Mouse (Mus musculus) heart, adult 2 months (tissue): ENCODE measurements around the gene Sesn3. TPM values are rescaled to one million over a fixed set of nuclear protein-coding genes. Genes with fewer than 3 reads are reported as not detected.
"Not testable (repeated sequence)": the region's sequence is repeated elsewhere in the genome, so short reads cannot be mapped to it uniquely, and the experiment has no call there.

Experiments used
- DNase-seq, 2 experiments: peaks; one replicate each; pipeline ENCODE4 v3.0.0; 2021
- H3K27ac ChIP-seq: fragments of 200-600 bp; 2 replicates; pipeline ENCODE4 v1.8.1; 2022
- H3K27me3 ChIP-seq: fragments of 200-500 bp; 2 replicates; pipeline ENCODE4 v1.6.1; 2012; ENCODE audit warnings: mild to moderate bottlenecking, low read length, inconsistent platforms, mixed read lengths; ENCODE audit not compliant: control insufficient read depth, insufficient read depth
- H3K36me3 ChIP-seq: fragments of 200-500 bp; 2 replicates; pipeline ENCODE4 v1.6.1; 2012; ENCODE audit warnings: low read length, inconsistent platforms; ENCODE audit not compliant: control insufficient read depth, insufficient read depth
- H3K4me1 ChIP-seq: fragments of 200-500 bp; 2 replicates; pipeline ENCODE4 v1.6.1; 2011; ENCODE audit warnings: low read length; ENCODE audit not compliant: control insufficient read depth, insufficient read depth
- H3K4me3 ChIP-seq: fragments of 200-600 bp; 2 replicates; pipeline ENCODE4 v1.8.1; 2022
- H3K79me2 ChIP-seq: fragments of 200-500 bp; replicated peaks from 2 replicates; pipeline ENCODE4 v1.6.1; 2012; ENCODE audit warnings: mild to moderate bottlenecking, inconsistent platforms, low read length, moderate library complexity, mixed read lengths; ENCODE audit not compliant: control insufficient read depth, insufficient read depth
- H3K9ac ChIP-seq: fragments of 200-500 bp; 2 replicates; pipeline ENCODE4 v1.6.1; 2012; ENCODE audit warnings: low read depth, mild to moderate bottlenecking, control low read depth, inconsistent platforms, low read length, mixed read lengths
- CTCF ChIP-seq: fragments of 200-600 bp; IDR thresholded peaks from 2 replicates; pipeline ENCODE4 v1.8.1; 2022; ENCODE audit warnings: antibody characterized with exemption, mild to moderate bottlenecking, moderate library complexity
- EP300 ChIP-seq: fragments of 200-500 bp; IDR thresholded peaks from 2 replicates; pipeline ENCODE4 v1.6.1; 2011; ENCODE audit warnings: low read depth, low read length, control low read depth; ENCODE audit not compliant: insufficient read depth
- POLR2A ChIP-seq: fragments of 200-500 bp; IDR thresholded peaks from 2 replicates; pipeline ENCODE4 v1.6.1; 2011; ENCODE audit warnings: mild to moderate bottlenecking, low read depth, low read length, control low read depth; ENCODE audit not compliant: insufficient read depth
- WGBS: fragments of 180-500 bp; shearing (Covaris S2); methylation state at CpG from one replicate; pipeline ENCODE4 v1.1.7; 2018; 5-methylcytosine and 5-hydroxymethylcytosine counted together
- intact Hi-C: fragments of 180-260 bp; cut with DNase I; formaldehyde crosslinking; loops from one replicate; pipeline ENCODE4 v1.15.1; 2025
- long read RNA-seq: library from polyadenylated mRNA; stranded (forward); transcript quantifications from one replicate; pipeline ENCODE4 v2.0.0, GENCODE M21; 2021
- polyA plus RNA-seq: library from polyadenylated mRNA; depleted of rRNA; stranded (reverse); fragments of >200 nt; gene quantifications from 2 replicates; pipeline ENCODE4 v1.2.3, GENCODE M21; 2012; rRNA removed
- total RNA-seq, 2 experiments: library from RNA; stranded (reverse); gene quantifications; 2 replicates each; pipeline ENCODE4 v1.2.3; 2021

Sesn3 gene
- total RNA-seq: 10 to 100 TPM; 21.0 to 23.9 TPM
- 3.9 and 8.5 TPM in 2 replicates for polyA plus RNA-seq
- long read RNA-seq, full-length matches to known transcripts: 6 of 10 reads
- long read RNA-seq, partial matches to known transcripts: 0 of 10 reads
- long read RNA-seq, other reads (novel, unspliced or antisense): 4 of 10 reads

- TF ChIP-seq EP300: no peak
- TF ChIP-seq CTCF: peak; percentile 61
- TF ChIP-seq POLR2A: peak; percentile 49
- peak within 1 kb of the TSS; percentile 80 for H3K27ac ChIP-seq
- H3K36me3 ChIP-seq: no peaks in the 10 kb centered on the region
- 4% methylated on average over 25 of the region's 25 CpGs for whole genome bisulfite sequencing
- H3K4me1 ChIP-seq: no peaks in the 10 kb centered on the region
- H3K27me3 ChIP-seq: no peaks in the 10 kb centered on the region
- no peaks in the 10 kb centered on the region for H3K79me2 ChIP-seq
- peak within 1 kb of the TSS; percentile 67 for H3K4me3 ChIP-seq
- intact Hi-C loops: loop anchor here (2.0 to 5.0 kb wide), 4 partner anchors 68 to 386 kb away; partner anchors contain the start of genes Cwc15, Endod1 and Kdm4d
- H3K9ac ChIP-seq: peak within 1 kb of the TSS; percentile 27
- peak; percentile 78 to 83 for DNase-seq
Observed at GRCm38 (mm10) chr9:14274986-14275720, at the start of gene Sesn3. Gene Sesn3, plus strand, starts transcription at chr9:14275067.

GRCm38 (mm10) chr9:14227086-14227485, 47.8 kb upstream of the Sesn3 start:
- H3K4me1 ChIP-seq, H3K36me3 ChIP-seq, H3K4me3 ChIP-seq, intact Hi-C loops, H3K79me2 ChIP-seq, H3K27ac ChIP-seq, H3K9ac ChIP-seq, H3K27me3 ChIP-seq, DNase-seq: not testable (repeated sequence)
- 61% methylated on average over 2 of the region's 2 CpGs for WGBS

DNA sequence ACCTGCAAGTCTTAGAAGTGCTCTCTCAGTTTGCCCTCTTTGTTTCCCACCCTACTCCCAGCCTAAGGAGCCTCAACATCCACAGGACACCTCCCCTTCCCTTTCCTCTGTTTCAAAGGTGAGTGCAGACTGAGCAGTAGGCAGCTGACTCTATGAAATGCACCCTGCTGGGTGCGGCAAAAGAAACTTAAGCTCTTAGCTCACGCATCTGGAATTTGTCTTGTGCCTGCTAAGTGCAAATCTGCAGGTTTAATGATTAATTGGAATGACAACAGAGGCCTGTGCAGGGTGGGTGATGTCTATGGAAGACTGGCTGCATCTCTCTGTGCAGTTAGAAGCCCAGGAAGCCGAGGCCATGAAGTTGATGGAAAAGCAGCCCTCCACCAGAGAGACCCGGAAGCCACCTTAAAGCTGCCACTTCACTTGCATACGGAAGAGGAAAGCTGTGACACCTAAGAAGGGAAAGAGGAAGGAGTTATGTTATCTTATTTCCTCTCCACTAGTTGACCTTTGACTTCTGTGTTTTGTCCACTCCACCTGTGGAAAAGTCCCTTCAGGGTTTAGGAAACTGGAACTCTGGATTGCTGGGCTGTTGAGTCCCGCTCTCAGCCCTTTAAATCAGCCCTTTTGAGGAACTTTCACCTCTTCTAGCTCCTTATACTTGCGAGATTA, 41.0 kb upstream of the Sesn3 start:
- H3K4me1 ChIP-seq: no peaks in the 10 kb centered on the region
- H3K4me3 ChIP-seq: no peak overlapping the region
- TF ChIP-seq POLR2A (no peak), CTCF (no peak), EP300 (no peak)
- no peaks in the 10 kb centered on the region for H3K36me3 ChIP-seq
- 50% methylated on average over 7 of the region's 7 CpGs for WGBS
- H3K79me2 ChIP-seq: no peaks in the 10 kb centered on the region
- H3K9ac ChIP-seq: no peak overlapping the region
- no peak for DNase-seq
- H3K27me3 ChIP-seq: no peaks in the 10 kb centered on the region
- intact Hi-C loops: no loop called here
- no peak overlapping the region for H3K27ac ChIP-seq

GRCm38 (mm10) chr9:14235286-14235685, 39.6 kb upstream of the Sesn3 start:
- 92% methylated on average over 2 of the region's 2 CpGs for WGBS
- intact Hi-C loops: no loop called here
- Histone ChIP-seq H3K27me3 (no peaks in the 10 kb centered on the region), H3K4me1 (no peaks in the 10 kb centered on the region), H3K79me2 (no peaks in the 10 kb centered on the region), H3K36me3 (no peaks in the 10 kb centered on the region), H3K9ac (no peak overlapping the region), H3K4me3 (no peak overlapping the region), H3K27ac (no peak overlapping the region)
- DNase-seq: no peak
- TF ChIP-seq CTCF: no peak
- TF ChIP-seq POLR2A: no peak
- TF ChIP-seq EP300: no peak

DNA sequence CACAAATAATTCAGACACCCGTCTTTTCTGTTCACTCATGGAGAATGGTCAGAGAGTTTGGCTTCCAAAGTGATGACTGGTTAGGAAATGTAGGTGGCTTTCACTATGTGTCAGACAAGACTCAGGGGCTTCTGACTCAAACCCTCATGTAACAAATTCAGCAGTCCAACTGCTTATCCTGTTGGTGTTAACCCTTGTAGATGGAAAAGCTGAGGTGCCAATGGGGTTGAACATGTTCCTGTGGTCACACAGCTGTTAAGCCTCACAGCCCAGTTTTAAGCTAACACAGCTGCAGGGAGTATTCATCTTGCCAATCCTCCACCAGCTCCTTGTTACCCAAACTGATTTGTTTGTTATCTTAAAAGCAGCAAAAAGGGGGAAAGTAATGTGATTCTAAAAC, 33.9 kb upstream of the Sesn3 start:
- H3K4me3 ChIP-seq, H3K4me1 ChIP-seq, intact Hi-C loops, H3K27me3 ChIP-seq, H3K9ac ChIP-seq, DNase-seq, H3K27ac ChIP-seq, H3K79me2 ChIP-seq, H3K36me3 ChIP-seq: not testable (repeated sequence)
- 79% methylated on average over 1 of the region's 1 CpGs for WGBS

GRCm38 (mm10) chr9:14242308-14242707, 32.6 kb upstream of the Sesn3 start:
- no peaks in the 10 kb centered on the region for H3K27me3 ChIP-seq
- 88% methylated on average over 2 of the region's 2 CpGs for WGBS
- H3K36me3 ChIP-seq: no peaks in the 10 kb centered on the region
- no peak overlapping the region for H3K9ac ChIP-seq
- intact Hi-C loops: no loop called here
- no peak overlapping the region for H3K4me3 ChIP-seq
- no peak overlapping the region for H3K27ac ChIP-seq
- H3K4me1 ChIP-seq: no peaks in the 10 kb centered on the region
- H3K79me2 ChIP-seq: no peaks in the 10 kb centered on the region
- DNase-seq: no peak
- no peak for TF ChIP-seq POLR2A
- no peak for TF ChIP-seq EP300
- no peak for TF ChIP-seq CTCF
